Mouse (Mus musculus) lung, postnatal 0 days (tissue): ENCODE measurements at regions not wholly inside any gene's neighbourhood (a gene's known extent, or its start where the extent isn't known, plus 50 kb on each side); places are given as distances from the start of the nearest gene placed in this dataset.

Source experiments
- ATAC-seq: fragments of 200-750 bp; cut with Nextera tagmentation; 2 replicates; pipeline ENCODE4 v1.8.0; 2017; ENCODE audit warnings: moderate library complexity
- DNase-seq: peaks from one replicate; pipeline ENCODE4 v3.0.0-alpha.2; 2016; ENCODE audit warnings: low spot score
- H3K27ac ChIP-seq: fragments of 300-500 bp; sonication (generic); 2 replicates; pipeline ENCODE4 v1.5.1; 2014; ENCODE audit warnings: antibody characterized with exemption, mild to moderate bottlenecking, low read length, mixed read lengths
- H3K27me3 ChIP-seq: fragments of 300-500 bp; sonication (generic); replicated peaks from 2 replicates; pipeline ENCODE4 v1.6.1; 2014; ENCODE audit warnings: low read length, mixed read lengths; ENCODE audit not compliant: insufficient read depth
- H3K36me3 ChIP-seq: fragments of 300-500 bp; sonication (generic); 2 replicates; pipeline ENCODE4 v1.6.1; 2014; ENCODE audit warnings: low read length, mixed read lengths; ENCODE audit not compliant: insufficient read depth
- H3K4me1 ChIP-seq: fragments of 300-500 bp; sonication (generic); 2 replicates; pipeline ENCODE4 v1.6.1; 2014; ENCODE audit warnings: antibody characterized with exemption, low read depth, low read length, mixed read lengths; ENCODE audit not compliant: insufficient read depth
- H3K4me2 ChIP-seq: fragments of 300-500 bp; sonication (generic); replicated peaks from 2 replicates; pipeline ENCODE4 v1.6.1; 2014; ENCODE audit warnings: low read depth, mild to moderate bottlenecking, low read length, moderate library complexity, mixed read lengths
- H3K4me3 ChIP-seq: fragments of 300-500 bp; sonication (generic); 2 replicates; pipeline ENCODE4 v1.5.1; 2014; ENCODE audit warnings: low read depth, low read length
- H3K9ac ChIP-seq: fragments of 300-500 bp; sonication (generic); replicated peaks from 2 replicates; pipeline ENCODE4 v1.6.1; 2014; ENCODE audit warnings: low read depth, mild to moderate bottlenecking
- H3K9me3 ChIP-seq: fragments of 300-500 bp; sonication (generic); 2 replicates; pipeline ENCODE4 v1.6.1; 2016; ENCODE audit warnings: low read length, mixed read lengths
- CTCF ChIP-seq: IDR thresholded peaks from 2 replicates; pipeline ENCODE4 v1.5.1; 2016; ENCODE audit warnings: antibody characterized with exemption, mild to moderate bottlenecking
- EP300 ChIP-seq: IDR thresholded peaks from 2 replicates; pipeline ENCODE4 v1.6.1; 2016; ENCODE audit warnings: antibody characterized with exemption, mild to moderate bottlenecking, control low read depth
- WGBS: fragments of 180-500 bp; shearing (Covaris S2); extraction: QIAGEN DNeasy Blood & Tissue Kit; methylation state at CpG from one replicate; pipeline ENCODE4 v1.1.7; 2014; 5-methylcytosine and 5-hydroxymethylcytosine counted together

DNA sequence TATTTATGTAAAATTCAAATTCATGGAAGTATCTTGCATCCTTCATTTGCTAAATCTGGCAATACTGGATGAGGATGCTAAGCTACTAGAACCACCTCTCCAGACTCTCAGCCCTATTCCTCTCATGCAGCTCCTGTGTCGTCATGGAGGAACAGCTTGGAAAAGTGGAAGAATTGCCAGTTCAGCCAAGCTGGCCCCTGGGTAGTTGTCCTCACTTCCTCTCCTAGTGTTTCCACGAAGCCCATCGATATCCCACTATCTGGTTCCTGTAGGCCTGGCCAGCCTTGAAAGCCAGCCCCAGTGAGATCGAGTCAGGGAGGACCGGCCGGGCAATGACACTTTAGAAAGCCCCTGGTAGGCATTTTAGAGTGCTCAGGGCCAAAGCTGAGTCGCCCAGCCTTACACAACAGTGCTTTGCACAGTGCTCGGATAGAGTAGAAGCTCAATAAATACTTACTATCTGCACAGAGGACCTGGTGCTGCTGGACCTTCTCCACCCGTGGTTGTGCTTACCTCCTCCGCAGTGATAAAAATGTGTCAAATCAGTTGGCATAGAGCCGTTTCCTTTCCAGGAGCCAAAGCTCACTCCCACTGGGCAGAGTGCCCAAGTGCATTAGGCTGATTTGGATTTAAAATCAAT lies 193.3 kb downstream of the Fam43a start:
- DNase-seq (no peak), ATAC-seq (no peak)
- TF ChIP-seq CTCF (no peak), EP300 (no peak)
- H3K9ac ChIP-seq: no peak overlapping the region
- H3K4me2 ChIP-seq: no peak overlapping the region
- WGBS: 45% methylated on average over 11 of the region's 11 CpGs
- no peaks in the 10 kb centered on the region for H3K36me3 ChIP-seq
- no peaks in the 10 kb centered on the region for H3K27me3 ChIP-seq
- H3K27ac ChIP-seq: no peak overlapping the region
- H3K4me3 ChIP-seq: no peak overlapping the region
- peaks cover 21% of the 10 kb centered on the region; the same call in 1 of the 2 replicates for H3K4me1 ChIP-seq
- no peaks in the 10 kb centered on the region for H3K9me3 ChIP-seq

- 38% methylated on average over 9 of the region's 9 CpGs for WGBS
- Histone ChIP-seq H3K9ac (no peak overlapping the region), H3K9me3 (no peaks in the 10 kb centered on the region), H3K27ac (no peak overlapping the region), H3K36me3 (no peaks in the 10 kb centered on the region), H3K4me1 (peaks cover 21% of the 10 kb centered on the region; the same call in 1 of the 2 replicates), H3K4me3 (no peak overlapping the region), H3K27me3 (no peaks in the 10 kb centered on the region), H3K4me2 (no peak overlapping the region)
- DNase-seq (no peak), ATAC-seq (no peak)
- TF ChIP-seq EP300 (no peak), CTCF (no peak)
Observed at GRCm38 (mm10) chr16:30793378-30793753, 193.8 kb downstream of the Fam43a start.

- Histone ChIP-seq H3K4me1 (peaks cover 21% of the 10 kb centered on the region; the same call in 1 of the 2 replicates), H3K36me3 (no peaks in the 10 kb centered on the region), H3K4me3 (no peak overlapping the region), H3K9ac (no peak overlapping the region), H3K9me3 (no peaks in the 10 kb centered on the region), H3K27me3 (no peaks in the 10 kb centered on the region), H3K4me2 (no peak overlapping the region), H3K27ac (no peak overlapping the region)
- TF ChIP-seq CTCF: no peak
- TF ChIP-seq EP300: no peak
- ATAC-seq (no peak), DNase-seq (no peak)
- 96% methylated on average over 3 of the region's 3 CpGs for whole genome bisulfite sequencing
Observed at GRCm38 (mm10) chr16:30793856-30794255, 194.3 kb downstream of the Fam43a start.

DNA sequence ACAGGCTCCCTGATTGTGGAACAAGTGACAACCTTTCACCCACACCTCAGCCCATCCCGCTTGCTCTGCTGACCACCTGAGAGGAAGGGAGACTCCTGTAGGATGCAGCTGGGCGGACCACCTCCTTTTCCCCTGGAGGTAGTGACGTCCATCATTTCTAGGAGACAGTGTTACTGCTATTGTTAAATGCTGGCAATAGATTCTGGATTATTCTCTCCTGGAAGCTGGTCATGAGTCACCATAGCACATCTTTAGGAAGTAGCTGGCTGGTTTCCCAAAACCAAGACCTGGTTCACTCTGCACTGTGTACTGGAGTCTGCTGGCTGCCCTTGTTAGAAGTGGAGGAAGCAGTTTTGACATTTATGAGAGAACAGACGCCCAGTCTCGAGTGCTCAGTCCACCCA lies 196.0 kb downstream of the Fam43a start:
- H3K4me1 ChIP-seq: peaks cover 8% of the 10 kb centered on the region; the same call in 1 of the 2 replicates
- ATAC-seq (peak; percentile 79), DNase-seq (peak; percentile 82)
- no peaks in the 10 kb centered on the region for H3K36me3 ChIP-seq
- no peak overlapping the region for H3K4me3 ChIP-seq
- no peak overlapping the region for H3K4me2 ChIP-seq
- WGBS: 47% methylated on average over 5 of the region's 5 CpGs
- no peak overlapping the region for H3K27ac ChIP-seq
- no peaks in the 10 kb centered on the region for H3K9me3 ChIP-seq
- TF ChIP-seq CTCF: no peak
- TF ChIP-seq EP300: peak; percentile 91
- no peaks in the 10 kb centered on the region for H3K27me3 ChIP-seq
- no peak overlapping the region for H3K9ac ChIP-seq

GRCm38 (mm10) chr16:30796103-30796502 lies 196.6 kb downstream of the Fam43a start:
- WGBS: 93% methylated on average over 6 of the region's 6 CpGs
- H3K27ac ChIP-seq: no peak overlapping the region

DNA sequence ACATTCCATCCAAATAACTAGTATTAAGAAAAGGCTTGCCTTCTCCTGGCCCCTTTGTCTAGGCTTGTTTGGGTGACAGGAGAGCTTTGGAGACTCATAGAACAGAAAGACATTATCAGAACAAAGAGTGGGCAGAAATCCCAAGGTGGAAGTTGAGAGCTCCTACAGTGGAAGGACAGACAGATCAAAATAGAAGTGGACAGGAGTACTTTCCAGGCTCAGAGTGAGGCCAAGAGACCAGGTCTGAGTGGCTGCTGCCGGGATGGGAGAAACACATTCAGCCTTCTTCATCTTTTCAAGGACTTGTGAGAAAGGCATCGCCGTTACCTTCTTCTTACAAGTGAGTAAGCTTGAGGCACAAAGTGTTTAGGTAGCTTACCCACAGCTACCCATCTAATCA lies 197.5 kb downstream of the Fam43a start:
- no peak for ATAC-seq
- Histone ChIP-seq H3K9me3 (no peaks in the 10 kb centered on the region), H3K9ac (no peak overlapping the region), H3K4me2 (no peak overlapping the region), H3K4me1 (0 out of 2 replicates have a peak, but pooled peaks cover under 1% of the 10 kb centered on the region), H3K27ac (no peak overlapping the region), H3K4me3 (no peak overlapping the region), H3K27me3 (no peaks in the 10 kb centered on the region), H3K36me3 (no peaks in the 10 kb centered on the region)
- WGBS: 90% methylated on average over 3 of the region's 3 CpGs
- no peak for DNase-seq
- TF ChIP-seq EP300 (no peak), CTCF (no peak)

More at GRCm38 (mm10) chr16:30796103-30796502, 196.6 kb downstream of the Fam43a start:
- DNase-seq (no peak), ATAC-seq (no peak)
- Histone ChIP-seq H3K36me3 (no peaks in the 10 kb centered on the region), H3K9me3 (no peaks in the 10 kb centered on the region), H3K4me3 (no peak overlapping the region), H3K4me2 (no peak overlapping the region), H3K9ac (no peak overlapping the region), H3K4me1 (0 out of 2 replicates have a peak, but pooled peaks cover 3% of the 10 kb centered on the region), H3K27me3 (no peaks in the 10 kb centered on the region)
- no peak for TF ChIP-seq EP300
- no peak for TF ChIP-seq CTCF
